Mouse (Mus musculus): Measurements from ENCODE around the gene Coro1b.
A peak's percentile ranks its signal among the peaks of the same experiment; 100 is the strongest.

The Coro1b gene

DNA sequence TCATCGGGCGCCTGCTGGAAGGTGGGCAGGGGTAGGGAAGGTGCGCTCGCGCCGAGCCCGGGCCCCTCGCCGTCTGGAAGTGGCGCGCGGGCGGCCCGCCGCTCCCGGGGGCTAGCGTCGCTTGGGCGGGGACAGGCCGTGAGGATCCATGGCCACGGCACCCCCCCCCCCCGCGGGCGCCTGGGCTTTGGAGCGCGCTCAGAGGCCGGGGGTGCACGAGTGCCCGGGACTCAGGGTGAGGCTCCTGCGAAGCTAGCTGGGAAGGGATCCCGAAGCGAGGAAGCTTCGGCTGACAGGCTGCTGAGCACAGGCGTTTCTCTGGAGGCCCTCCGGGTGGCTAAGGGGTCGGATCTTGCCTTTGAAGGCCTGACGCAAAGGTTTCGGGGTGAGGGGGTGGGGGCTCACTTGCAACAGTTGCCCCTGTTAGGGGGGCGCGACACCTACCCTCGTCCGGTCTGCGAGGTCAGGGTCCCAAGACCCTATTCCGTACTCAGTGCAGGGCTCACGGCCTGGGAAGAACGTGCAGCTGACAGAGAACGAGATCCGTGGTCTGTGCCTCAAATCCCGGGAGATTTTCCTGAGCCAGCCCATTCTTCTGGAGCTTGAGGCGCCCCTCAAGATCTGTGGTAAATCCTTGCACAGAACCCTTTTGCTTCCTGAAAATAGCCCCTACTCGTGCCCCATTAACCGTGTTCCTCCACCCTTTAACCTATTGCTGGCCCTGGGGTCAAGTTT, 44.0 kb downstream of the Coro1b start:
- DNase-seq, result peak; percentile 33

DNA sequence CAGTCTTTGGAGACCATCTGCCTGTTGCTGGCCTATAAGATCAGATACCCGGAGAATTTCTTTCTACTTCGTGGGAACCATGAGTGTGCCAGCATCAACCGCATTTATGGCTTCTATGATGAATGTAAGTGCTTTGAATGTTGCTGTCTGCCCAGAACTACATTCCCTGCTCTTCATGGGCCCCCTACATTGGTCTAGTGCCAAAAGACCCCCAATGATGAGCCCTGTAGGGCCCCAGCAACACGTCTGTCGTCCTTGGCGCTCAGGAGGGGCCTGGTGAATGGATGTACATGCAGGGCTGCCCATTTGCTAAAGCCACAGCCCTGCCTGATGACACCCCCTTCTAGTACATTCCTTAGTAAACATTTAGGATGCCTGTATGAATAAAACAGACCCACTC, 44.7 kb downstream of the Coro1b start:
- no peak for DNase-seq

DNA sequence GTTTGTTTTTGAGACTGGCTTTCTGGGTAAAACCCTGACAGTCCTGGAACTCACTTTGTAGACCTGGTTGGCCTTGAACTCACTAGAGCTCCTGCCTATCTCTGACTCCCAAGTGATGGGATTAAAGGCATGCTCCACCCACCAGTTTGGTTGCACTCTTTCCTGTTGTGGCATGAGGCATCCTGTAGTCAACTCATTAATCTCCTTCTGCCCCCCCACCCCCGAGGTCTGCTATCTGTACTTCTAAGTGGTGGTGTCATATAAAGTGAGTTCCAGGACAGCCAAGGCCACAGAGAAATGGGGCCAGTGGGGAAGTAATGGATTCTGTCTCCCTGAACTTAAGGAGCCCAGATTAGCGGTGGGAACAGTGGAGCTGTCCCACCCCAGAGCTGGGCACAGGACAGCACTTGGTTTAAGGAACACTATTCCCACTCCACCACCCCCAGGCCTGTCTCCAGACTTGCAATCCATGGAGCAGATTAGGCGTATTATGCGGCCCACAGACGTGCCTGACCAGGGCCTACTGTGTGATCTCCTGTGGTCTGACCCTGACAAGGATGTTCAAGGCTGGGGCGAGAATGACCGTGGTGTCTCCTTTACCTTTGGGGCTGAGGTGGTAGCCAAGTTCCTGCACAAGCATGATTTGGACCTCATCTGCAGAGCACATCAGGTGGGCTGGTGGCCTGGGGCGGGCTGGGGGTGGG, 45.8 kb downstream of the Coro1b start:
- no peak for DNase-seq

DNA sequence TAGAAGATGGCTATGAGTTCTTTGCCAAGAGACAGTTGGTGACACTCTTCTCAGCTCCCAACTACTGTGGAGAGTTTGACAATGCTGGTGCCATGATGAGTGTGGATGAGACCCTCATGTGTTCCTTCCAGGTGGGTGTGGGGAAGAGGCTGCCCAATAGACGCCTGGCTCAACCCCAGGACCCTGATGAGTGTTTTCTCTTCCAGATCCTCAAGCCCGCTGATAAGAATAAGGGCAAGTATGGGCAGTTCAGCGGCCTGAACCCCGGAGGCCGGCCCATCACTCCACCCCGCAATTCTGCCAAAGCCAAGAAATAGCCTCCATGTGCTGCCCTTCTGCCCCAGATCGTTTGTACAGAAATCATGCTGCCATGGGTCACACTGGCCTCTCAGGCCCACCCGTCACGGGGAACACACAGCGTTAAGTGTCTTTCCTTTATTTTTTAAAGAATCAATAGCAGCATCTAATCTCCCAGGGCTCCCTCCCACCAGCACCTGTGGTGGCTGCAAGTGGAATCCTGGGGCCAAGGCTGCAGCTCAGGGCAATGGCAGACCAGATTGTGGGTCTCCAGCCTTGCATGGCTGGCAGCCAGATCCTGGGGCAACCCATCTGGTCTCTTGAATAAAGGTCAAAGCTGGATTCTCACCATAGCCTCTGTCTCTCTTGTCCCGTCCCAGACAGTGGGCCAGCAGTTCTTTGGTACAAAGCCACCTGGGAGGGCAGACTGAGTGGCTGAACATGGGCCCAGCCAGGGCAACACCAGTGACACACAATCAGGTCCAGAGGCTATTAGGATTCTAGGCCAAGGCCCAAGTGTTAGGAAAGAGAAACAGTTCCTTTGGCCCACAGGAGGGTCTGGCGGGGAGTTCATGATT, 46.6 kb downstream of the Coro1b start:
- DNase-seq, result no peak

DNA sequence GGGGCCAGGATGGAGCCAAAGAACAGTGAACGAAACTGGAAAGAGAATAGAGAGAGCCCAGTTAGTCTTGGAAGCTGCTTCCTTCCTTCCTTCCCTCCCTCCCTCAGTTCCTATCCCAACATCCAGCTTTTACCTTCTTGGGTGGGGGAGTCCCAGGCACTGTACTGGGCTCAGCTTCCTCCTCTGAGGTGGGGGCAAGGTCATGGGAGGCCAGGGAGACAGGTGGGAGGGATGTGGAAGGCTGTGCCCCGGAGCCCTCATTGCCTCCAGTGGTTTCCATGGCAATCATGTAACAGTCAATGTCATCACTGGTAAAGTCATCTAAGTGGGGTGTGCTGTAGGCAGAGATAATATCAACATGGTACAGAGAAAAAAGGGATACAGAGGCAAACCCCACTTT, 47.6 kb downstream of the Coro1b start:
- DNase-seq, result no peak

DNA sequence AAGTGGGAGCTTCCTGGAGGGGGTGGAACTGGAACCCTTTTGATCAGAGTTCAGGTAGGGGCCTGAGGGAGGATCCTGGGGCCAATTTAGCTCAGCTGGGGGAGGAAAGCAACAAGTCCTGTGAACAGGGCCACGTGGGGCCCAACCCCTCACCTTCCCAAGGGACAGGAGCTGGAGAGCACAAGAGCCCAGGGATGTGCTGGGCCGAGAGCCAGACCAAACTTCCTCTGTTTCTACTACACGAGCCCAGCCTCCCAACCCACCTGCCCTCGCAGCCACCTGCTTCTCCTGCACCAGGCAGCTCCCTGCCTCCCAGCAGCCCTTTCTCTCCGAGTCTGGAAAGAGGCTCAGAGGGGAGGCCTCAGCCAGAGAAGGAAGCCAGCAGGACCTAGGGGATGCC, 48.1 kb downstream of the Coro1b start:
- DNase-seq, result no peak

DNA sequence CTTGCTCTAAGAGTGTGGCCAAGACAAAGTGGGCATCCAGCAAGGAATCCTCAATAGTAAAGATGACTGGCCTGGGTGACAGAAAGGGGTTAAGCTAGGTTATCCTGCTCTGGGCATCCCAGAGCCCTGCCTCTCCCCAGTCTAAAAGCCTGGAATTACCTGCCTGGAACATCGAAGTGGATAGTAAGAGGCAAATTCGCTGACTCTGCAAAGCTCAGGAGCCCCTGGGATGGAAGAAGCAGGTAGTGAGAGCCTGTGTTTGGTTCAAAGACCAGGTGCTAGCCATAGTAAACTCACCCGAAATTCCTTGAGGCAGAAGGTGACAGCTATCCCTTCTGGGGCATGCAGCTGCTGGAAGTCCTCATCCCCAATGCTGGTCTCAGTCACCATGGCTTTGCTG, 48.8 kb downstream of the Coro1b start:
- DNase-seq, result no peak

DNA sequence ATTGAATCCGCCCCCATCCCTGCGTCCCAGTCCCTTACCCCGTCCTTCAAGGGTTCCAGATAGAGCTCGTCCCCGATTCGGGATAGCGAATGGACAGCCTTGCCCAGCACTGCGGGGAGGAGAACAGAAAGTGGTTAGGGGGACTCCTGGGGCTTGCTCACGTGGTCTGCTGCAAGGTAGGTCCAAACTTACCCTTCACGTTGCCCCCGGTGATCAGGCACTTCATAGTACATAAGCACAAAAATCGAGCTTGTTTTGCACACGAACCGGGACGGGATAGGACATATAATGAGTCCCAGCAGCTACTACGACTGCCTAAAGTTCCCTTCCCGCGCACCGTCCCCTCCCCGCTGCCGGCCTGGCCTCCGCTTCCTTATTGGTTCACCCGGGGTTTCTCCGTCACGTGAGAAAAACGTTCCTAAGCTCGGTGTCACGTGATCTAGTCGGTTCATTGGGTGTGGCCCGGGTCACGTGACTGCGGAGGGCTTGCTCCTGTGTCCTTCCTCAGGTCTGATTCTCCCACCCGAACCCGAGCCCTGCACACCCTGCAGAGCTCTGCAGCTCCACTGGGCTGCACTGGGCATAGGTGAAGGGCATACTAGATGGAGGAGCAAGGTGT, 53.0 kb downstream of the Coro1b start, which contains the start of gene Rad9a:
Gene Rad9a, minus strand, starts transcription at position 372 of the 619 bp plus-strand sequence.
- peak; percentile 96 for DNase-seq

DNA sequence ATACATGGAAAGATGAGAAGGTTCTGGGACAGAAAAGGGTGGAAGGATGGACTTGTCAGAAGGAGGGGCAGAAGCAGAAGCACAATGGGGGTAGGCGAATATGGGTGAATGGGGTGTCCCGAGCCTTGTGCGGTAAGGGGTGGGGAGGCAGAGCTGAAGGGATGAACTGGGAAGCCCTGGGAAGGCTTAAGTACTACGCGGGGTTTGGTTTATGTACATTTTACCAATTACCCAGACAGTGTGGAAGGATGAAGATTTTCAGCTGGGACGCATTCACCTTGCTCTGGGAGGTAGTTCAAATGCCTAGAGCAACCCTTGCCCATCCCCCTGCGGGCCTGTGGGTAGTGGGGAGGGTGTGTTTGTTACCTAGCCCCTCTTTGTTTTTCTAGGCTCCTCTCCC, 53.7 kb downstream of the Coro1b start:
- DNase-seq, result no peak

DNA sequence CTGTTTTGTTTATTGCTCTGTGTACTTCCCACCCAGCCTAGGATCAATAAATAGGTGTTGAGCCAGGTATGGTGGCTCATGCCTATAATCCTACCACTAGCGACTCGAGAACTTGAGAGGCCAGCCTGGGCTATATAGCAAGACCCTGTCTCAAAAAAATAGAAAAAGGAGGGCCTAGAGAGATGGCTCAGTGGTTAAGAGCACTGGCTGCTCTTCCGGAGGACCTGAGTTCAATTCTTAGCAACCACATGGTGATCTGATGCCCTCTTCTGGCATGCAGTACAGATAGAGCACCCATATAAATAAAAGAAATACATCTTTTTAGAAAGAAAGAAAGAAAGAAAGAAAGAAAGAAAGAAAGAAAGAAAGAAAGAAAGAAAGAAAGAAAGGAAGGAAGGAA, 54.7 kb downstream of the Coro1b start:
- DNase-seq, result peak; percentile 47

Measured in thymus, postnatal 25 days (tissue).